Mouse (Mus musculus) midbrain, postnatal 0 days (tissue): ENCODE measurements around the gene Zan. TPM values are rescaled to one million over a fixed set of nuclear protein-coding genes. Genes with fewer than 3 reads are reported as not detected.

Source experiments
- ATAC-seq: fragments of 200-750 bp; cut with Nextera tagmentation; 2 replicates; pipeline ENCODE4 v1.8.0; 2017; ENCODE audit warnings: moderate number of reproducible peaks, mild to moderate bottlenecking, moderate TSS enrichment, moderate library complexity; ENCODE audit not compliant: low FRiP score
- DNase-seq: peaks from one replicate; pipeline ENCODE4 v3.0.0-alpha.2; 2015; ENCODE audit warnings: low spot score
- H3K27ac ChIP-seq: fragments of 300-500 bp; sonication (generic); 2 replicates; pipeline ENCODE4 v1.5.1; 2014; ENCODE audit warnings: low read depth, mild to moderate bottlenecking, low read length, mixed read lengths
- H3K27me3 ChIP-seq: fragments of 300-500 bp; sonication (generic); 2 replicates; pipeline ENCODE4 v1.6.1; 2014; ENCODE audit warnings: low read length, control low read depth, mixed read lengths; ENCODE audit not compliant: insufficient read depth
- H3K36me3 ChIP-seq: fragments of 300-500 bp; sonication (generic); 2 replicates; pipeline ENCODE4 v1.6.1; 2014; ENCODE audit warnings: low read length, control low read depth, mixed read lengths; ENCODE audit not compliant: insufficient read depth
- H3K4me1 ChIP-seq: fragments of 300-500 bp; sonication (generic); 2 replicates; pipeline ENCODE4 v1.6.1; 2014; ENCODE audit warnings: mild to moderate bottlenecking, control low read depth, antibody characterized with exemption, low read length, mixed read lengths; ENCODE audit not compliant: insufficient read depth
- H3K4me2 ChIP-seq: fragments of 300-500 bp; sonication (generic); 2 replicates; pipeline ENCODE4 v1.6.1; 2014; ENCODE audit warnings: low read depth, mild to moderate bottlenecking, low read length, mixed read lengths; ENCODE audit not compliant: poor library complexity, severe bottlenecking
- H3K4me3 ChIP-seq: fragments of 300-500 bp; sonication (generic); 2 replicates; pipeline ENCODE4 v1.5.1; 2014; ENCODE audit warnings: low read depth, mild to moderate bottlenecking, low read length, moderate library complexity
- H3K9ac ChIP-seq: fragments of 300-500 bp; sonication (generic); replicated peaks from 2 replicates; pipeline ENCODE4 v1.6.1; 2014; ENCODE audit warnings: mild to moderate bottlenecking, low read length, moderate library complexity, mixed read lengths; ENCODE audit not compliant: poor library complexity, severe bottlenecking
- H3K9me3 ChIP-seq: fragments of 300-500 bp; sonication (generic); 2 replicates; pipeline ENCODE4 v1.6.1; 2016; ENCODE audit warnings: low read length, control low read depth
- CTCF ChIP-seq: IDR thresholded peaks from 2 replicates; pipeline ENCODE4 v1.5.1; 2016; ENCODE audit warnings: antibody characterized with exemption, mild to moderate bottlenecking
- WGBS: fragments of 180-500 bp; shearing (Covaris S2); extraction: QIAGEN DNeasy Blood & Tissue Kit; methylation state at CpG from one replicate; pipeline ENCODE4 v1.1.7; 2014; 5-methylcytosine and 5-hydroxymethylcytosine counted together
- polyA plus RNA-seq: library from polyadenylated mRNA; unstranded; fragments of >200 nt; fragmentation: Nextera tagmentation; extraction: Ambion mirVana; gene quantifications from 2 replicates; pipeline ENCODE4 v1.2.1, GENCODE M21; 2015
- total RNA-seq: library from RNA; depleted of rRNA; stranded (reverse); fragments of >200 nt; gene quantifications from 2 replicates; pipeline ENCODE4 v1.2.3, GENCODE M21; 2014

The Zan gene
- total and polyA plus RNA-seq, 2 experiments from 2014 or later: 0.31 to 0.99 TPM

GRCm38 (mm10) chr5:137513951-137514721, 37.3 kb upstream of the Zan start:
- Histone ChIP-seq H3K4me2 (no peak overlapping the region), H3K27ac (no peak overlapping the region), H3K9me3 (no peaks in the 10 kb centered on the region), H3K27me3 (no peaks in the 10 kb centered on the region), H3K36me3 (peaks cover 18% of the 10 kb centered on the region), H3K4me3 (no peak overlapping the region), H3K9ac (no peak overlapping the region; the same call in 1 of the 2 replicates), H3K4me1 (peaks cover 13% of the 10 kb centered on the region; the same call in 1 of the 2 replicates)
- TF ChIP-seq CTCF: no peak
- DNase-seq (no peak), ATAC-seq (no peak)
- WGBS: 77% methylated on average over 12 of the region's 12 CpGs

- no peak overlapping the region for H3K27ac ChIP-seq
- ATAC-seq (0 out of 2 replicates have a peak, but pooled peaks have one; percentile 32), DNase-seq (peak; percentile 57)
- H3K4me3 ChIP-seq: peak overlapping the region; percentile 2; the same call in 1 of the 2 replicates
- 82% methylated on average over 11 of the region's 11 CpGs for WGBS
- peaks cover 8% of the 10 kb centered on the region; the same call in 1 of the 2 replicates for H3K36me3 ChIP-seq
- no peaks in the 10 kb centered on the region for H3K27me3 ChIP-seq
- H3K9me3 ChIP-seq: no peaks in the 10 kb centered on the region
- peak overlapping the region; percentile 92; the same call in 1 of the 2 replicates for H3K4me2 ChIP-seq
- H3K9ac ChIP-seq: no peak overlapping the region; the same call in 1 of the 2 replicates
- peak; percentile 78 for TF ChIP-seq CTCF
- peaks cover 13% of the 10 kb centered on the region; the same call in 1 of the 2 replicates for H3K4me1 ChIP-seq
These were observed 36.3 kb upstream of the Zan start for GRCm38 (mm10) chr5:137512847-137513794.

- Histone ChIP-seq H3K9me3 (no peaks in the 10 kb centered on the region), H3K4me3 (peak overlapping the region; percentile 97), H3K27ac (peak overlapping the region; percentile 90), H3K27me3 (no peaks in the 10 kb centered on the region), H3K9ac (peak overlapping the region; percentile 99), H3K4me1 (peaks cover 13% of the 10 kb centered on the region; the same call in 1 of the 2 replicates), H3K4me2 (peak overlapping the region; percentile 92), H3K36me3 (0 out of 2 replicates have a peak, but pooled peaks cover 3% of the 10 kb centered on the region)
- 52% methylated on average over 3 of the region's 3 CpGs for WGBS
- ATAC-seq (no peak), DNase-seq (no peak)
- TF ChIP-seq CTCF: no peak
These were observed 34.8 kb upstream of the Zan start for GRCm38 (mm10) chr5:137511706-137512105.

GRCm38 (mm10) chr5:137510573-137511390, 33.9 kb upstream of the Zan start:
- DNase-seq (no peak), ATAC-seq (peak; percentile 54; the same call in 1 of the 2 replicates)
- Histone ChIP-seq H3K4me3 (peak overlapping the region; percentile 97), H3K36me3 (0 out of 2 replicates have a peak, but pooled peaks cover 3% of the 10 kb centered on the region), H3K9me3 (no peaks in the 10 kb centered on the region), H3K4me2 (peak overlapping the region; percentile 92), H3K27me3 (no peaks in the 10 kb centered on the region), H3K4me1 (peaks cover 13% of the 10 kb centered on the region; the same call in 1 of the 2 replicates), H3K9ac (peak overlapping the region; percentile 99), H3K27ac (peak overlapping the region; percentile 90)
- 0% methylated on average over 24 of the region's 83 CpGs for WGBS
- TF ChIP-seq CTCF: no peak

- 0 out of 2 replicates have a peak, but pooled peaks cover 3% of the 10 kb centered on the region for H3K36me3 ChIP-seq
- H3K9ac ChIP-seq: peak overlapping the region; percentile 99
- no peaks in the 10 kb centered on the region for H3K27me3 ChIP-seq
- peak; percentile 79 for ATAC-seq
- H3K4me2 ChIP-seq: peak overlapping the region; percentile 92
- H3K9me3 ChIP-seq: no peaks in the 10 kb centered on the region
- DNase-seq: peak; percentile 79
- no peak for TF ChIP-seq CTCF
- H3K4me3 ChIP-seq: peak overlapping the region; percentile 97
- 2% methylated on average over 43 of the region's 52 CpGs for WGBS
- peaks cover 13% of the 10 kb centered on the region; the same call in 1 of the 2 replicates for H3K4me1 ChIP-seq
- H3K27ac ChIP-seq: peak overlapping the region; percentile 90
These were observed 33.2 kb upstream of the Zan start for GRCm38 (mm10) chr5:137510014-137510501.
